Mouse (Mus musculus): Measurements from ENCODE around the gene Qtrt1.

Gene Qtrt1

GRCm38 (mm10) chr9:21411669-21412550, at the start of gene Qtrt1:
Qtrt1 (plus strand) TSS chr9:21411837.
- peak; percentile 82 to 87 for DNase-seq (ENCODE audit: low spot score in 2 of 2)

- peak; percentile 42 to 55 for DNase-seq (ENCODE audit: low spot score in 2 of 2)
These were observed 45.0 kb upstream of the Qtrt1 start for GRCm38 (mm10) chr9:21366541-21367220.

- DNase-seq (ENCODE audit: low spot score in 2 of 2) = peak; percentile 100
These were observed 44.1 kb upstream of the Qtrt1 start, which contains the start of gene Ilf3 for GRCm38 (mm10) chr9:21367357-21368111. Ilf3 (plus strand) TSS chr9:21367871.

GRCm38 (mm10) chr9:21368131-21368584, 43.5 kb upstream of the Qtrt1 start:
- peak; percentile 58 to 81 for DNase-seq (ENCODE audit: low spot score in 2 of 2)

DNA sequence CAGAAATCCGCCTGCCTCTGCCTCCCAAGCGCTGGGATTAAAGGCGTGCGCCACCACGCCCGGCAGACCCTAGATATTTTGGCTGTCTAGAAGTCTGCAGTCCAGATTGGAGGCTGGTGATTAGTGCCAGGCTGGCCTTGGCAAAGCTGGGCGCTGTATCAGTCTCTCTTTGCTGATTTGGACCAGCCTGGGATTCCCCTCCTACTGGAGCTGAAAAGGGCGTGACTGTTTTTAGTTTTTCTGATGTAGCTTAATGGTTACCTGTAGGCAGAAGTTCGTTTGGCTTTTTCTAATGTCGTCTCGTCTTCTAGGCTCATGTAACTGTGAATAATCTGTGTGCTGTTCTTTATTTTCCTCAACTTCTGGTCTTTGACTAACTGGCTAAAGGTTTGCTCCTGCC, 42.6 kb upstream of the Qtrt1 start:
- DNase-seq (ENCODE audit: low spot score in 2 of 2) = no peak

- DNase-seq (ENCODE audit: low spot score in 2 of 2) = no peak
These were observed 40.8 kb upstream of the Qtrt1 start for GRCm38 (mm10) chr9:21370876-21371275.

- DNase-seq (ENCODE audit: low spot score in 2 of 2) = no peak
These were observed 39.1 kb upstream of the Qtrt1 start for GRCm38 (mm10) chr9:21372508-21372907.

DNA sequence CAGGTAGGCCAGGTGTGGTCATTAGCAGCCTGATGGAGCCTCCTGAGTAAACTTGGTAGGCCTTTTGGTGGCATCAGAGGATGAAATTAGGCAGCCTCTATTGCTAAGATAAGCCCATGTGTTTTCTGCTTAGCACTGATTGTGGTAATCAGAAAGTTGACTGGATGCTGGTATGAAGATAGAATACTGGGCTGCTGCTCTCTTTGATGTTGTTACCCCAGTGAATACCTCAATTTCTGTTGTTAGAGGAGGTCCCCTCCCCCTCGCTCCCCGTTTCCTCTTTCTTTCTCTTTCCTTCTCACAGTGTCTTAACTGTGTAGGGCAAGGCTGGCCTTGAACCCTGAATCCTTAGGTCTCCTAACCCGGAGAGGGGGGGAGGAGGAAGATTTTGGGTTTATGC, 32.4 kb upstream of the Qtrt1 start:
- DNase-seq (ENCODE audit: low spot score in 2 of 2) = no peak

DNA sequence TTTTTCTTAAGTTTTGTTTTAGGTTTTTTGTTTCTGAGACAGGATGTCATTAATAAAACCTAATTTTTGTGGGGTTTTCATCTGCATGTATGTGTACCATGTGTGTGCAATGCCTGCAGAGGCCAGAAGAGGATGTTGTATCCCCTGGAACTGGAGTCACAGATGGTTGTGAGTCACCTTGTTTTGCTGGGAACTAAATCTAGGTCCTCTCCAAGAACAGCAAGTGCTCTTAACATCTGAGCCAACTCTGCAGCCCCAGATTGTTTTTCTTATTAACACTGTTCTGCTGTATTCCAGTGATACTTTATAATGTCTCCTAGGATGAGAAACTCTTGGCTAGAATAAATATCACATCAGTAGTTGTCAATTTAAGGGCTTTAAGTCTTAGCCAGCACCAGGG, 30.8 kb upstream of the Qtrt1 start:
- no peak for DNase-seq (ENCODE audit: low spot score in 2 of 2)

DNA sequence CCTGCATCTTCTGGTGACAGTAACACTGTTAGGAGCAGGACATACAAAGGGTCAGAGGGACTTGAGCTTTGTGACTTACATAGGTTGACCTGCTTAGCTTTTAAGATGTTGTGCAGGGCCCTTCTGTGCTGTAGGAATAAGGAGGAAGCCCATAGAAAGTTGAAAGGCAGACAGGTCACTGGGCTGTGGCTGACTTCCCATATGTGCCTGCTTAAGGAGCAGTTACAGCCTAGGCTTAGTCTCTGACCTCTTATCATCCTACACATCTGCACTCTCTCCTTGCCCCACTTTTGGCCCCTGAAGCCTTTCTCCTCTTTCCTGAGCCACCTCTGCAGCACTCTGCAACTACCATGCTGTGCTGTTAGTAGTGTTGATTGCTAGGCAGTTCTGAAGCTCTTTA, 27.7 kb upstream of the Qtrt1 start:
- no peak for DNase-seq (ENCODE audit: low spot score in 2 of 2)

- DNase-seq (ENCODE audit: low spot score in 2 of 2) = peak; percentile 39 to 54
These were observed 18.9 kb upstream of the Qtrt1 start for GRCm38 (mm10) chr9:21392646-21393175.

- no peak for DNase-seq (ENCODE audit: low spot score in 2 of 2)
These were observed 15.9 kb upstream of the Qtrt1 start for GRCm38 (mm10) chr9:21395692-21396091.

DNA sequence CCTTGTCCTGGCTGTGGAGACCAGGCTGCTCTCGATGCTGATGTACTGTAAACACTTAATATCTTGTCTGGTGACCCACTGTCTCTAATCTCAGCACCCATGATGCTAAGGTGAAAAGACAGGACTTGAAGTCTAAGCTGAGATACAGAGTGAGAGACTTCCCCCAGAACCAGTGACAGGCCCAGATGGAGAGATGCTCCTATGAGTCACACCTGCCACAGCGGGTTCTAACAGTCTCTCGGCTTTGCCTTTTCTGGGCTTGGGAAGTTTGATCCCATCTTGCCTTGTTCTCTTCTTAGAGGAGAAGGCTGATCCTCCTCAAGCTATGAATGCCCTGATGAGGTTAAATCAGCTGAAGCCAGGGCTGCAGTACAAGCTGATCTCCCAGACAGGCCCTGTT, 14.5 kb upstream of the Qtrt1 start:
- DNase-seq (ENCODE audit: low spot score in 2 of 2) = no peak

DNA sequence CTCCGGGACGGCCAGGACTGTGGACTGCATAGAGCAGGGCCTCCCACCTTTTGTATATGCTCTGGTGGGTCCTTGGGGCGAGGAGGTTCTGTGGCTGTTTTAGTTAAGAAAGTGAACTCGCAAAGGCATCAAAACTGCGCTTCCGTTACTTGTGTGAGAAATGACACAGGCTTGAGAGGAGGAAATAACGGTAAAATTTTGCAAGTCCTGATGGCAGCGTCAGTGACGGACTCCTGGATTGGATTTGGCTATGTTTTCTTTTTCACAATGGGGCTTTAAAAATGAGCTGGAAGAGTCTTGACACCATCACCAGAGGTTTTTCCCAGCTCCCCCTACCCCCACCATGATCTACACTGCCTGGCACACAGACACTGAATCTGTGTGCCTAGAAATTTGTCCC, 10.6 kb upstream of the Qtrt1 start:
- DNase-seq (ENCODE audit: low spot score in 2 of 2) = no peak

GRCm38 (mm10) chr9:21402764-21403253, 8.8 kb upstream of the Qtrt1 start:
- no peak for DNase-seq (ENCODE audit: low spot score in 2 of 2)

GRCm38 (mm10) chr9:21403745-21404144, 7.9 kb upstream of the Qtrt1 start:
- DNase-seq (ENCODE audit: low spot score in 2 of 2) = no peak

GRCm38 (mm10) chr9:21405525-21405924, 6.1 kb upstream of the Qtrt1 start:
- no peak for DNase-seq (ENCODE audit: low spot score in 2 of 2)

GRCm38 (mm10) chr9:21407951-21408350, 3.7 kb upstream of the Qtrt1 start:
- DNase-seq (ENCODE audit: low spot score in 2 of 2) = no peak

GRCm38 (mm10) chr9:21408624-21409023, 3.0 kb upstream of the Qtrt1 start:
- no peak for DNase-seq (ENCODE audit: low spot score in 2 of 2)

DNA sequence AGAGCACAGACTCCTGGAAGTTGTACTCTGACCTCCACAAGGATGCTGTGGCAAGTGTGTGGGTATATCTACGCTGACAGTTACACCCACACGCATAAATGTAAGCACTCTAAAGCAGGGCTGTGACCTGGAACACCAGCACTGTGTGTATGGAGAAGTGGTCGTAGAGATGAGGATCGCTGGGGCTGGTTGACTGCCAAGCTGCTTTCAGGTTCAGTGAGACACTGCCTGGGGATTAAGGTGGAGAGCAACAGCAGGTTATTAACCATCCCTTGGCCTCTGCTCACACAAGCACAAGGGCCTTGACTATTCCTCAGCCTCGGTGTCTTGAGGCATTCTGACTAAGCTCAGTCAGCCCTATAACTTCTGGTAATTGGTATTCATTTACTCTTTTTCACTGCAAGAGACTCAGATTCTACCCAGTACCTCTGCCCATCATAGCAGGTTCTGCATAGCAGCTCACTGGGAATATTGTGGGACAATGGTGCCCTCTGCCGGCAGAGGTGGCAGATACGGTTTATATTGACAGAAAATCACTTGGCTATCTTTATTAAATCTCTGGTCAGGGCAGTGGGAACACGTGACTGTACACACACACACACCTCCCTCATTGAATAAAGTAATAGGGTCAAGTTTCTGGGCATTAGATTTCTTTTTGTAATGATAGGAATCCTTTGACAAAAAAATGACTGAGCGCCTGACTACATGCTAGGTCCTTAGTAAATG, 1.9 kb upstream of the Qtrt1 start:
- peak; percentile 54 to 66 for DNase-seq (ENCODE audit: low spot score in 2 of 2)

DNA sequence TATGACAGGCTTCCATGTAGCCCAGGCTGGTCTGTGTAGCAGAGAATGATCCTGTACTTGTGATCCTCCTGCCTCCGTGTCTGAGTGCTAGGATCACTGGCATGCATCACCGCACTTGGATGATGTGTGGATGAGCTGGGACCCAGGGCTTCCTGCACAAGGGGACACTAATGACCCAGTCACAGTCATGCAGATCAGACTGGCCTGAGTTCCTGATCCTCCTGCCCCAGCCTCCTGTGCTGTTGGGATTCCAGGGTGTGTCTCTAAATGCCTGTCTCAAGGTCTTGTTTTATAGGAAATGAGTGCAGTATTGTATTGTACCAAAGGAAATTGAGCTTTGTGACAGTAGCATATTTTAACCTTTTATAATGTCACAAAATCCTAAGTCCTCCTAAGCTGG, 6.2 kb downstream of the Qtrt1 start:
- DNase-seq (ENCODE audit: low spot score in 2 of 2) = no peak

Data from heart, adult 9 months (tissue).